ENCODE assay signal across 16 mouse cellular contexts in the genomic region with DNA sequence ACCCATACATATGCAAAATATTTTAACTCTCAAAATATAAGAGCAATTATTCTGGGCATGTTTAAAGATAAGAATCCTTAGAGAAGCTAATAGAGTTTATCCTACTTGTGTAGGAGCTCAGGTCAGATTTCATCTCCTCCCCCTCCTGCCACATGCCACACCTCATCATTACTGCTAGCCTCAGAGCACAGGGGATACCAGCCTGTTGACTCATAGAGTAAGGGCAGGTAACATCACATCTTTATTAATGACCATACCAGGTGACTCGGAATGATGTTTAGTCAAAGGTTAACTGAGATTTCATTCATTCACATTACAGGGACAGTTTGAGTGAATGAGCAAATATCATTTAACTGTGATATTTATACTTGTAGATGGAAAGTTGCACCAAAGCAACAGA.
"Had no signal": no experiment of that assay in that cellular context is flagged by ENCODE, and none has a peak within 500 bp of the region (broad histone marks: within the 10 kb centered on the region; RNA-seq: fewer than 3 reads in every experiment).

No protein-coding gene starts in this region.

- H3K4me2 ChIP-seq: neural tube, embryonic 12.5 days; neural tube, embryonic 13.5 days; neural tube, embryonic 15.5 days; stomach, embryonic 15.5 days had no signal

- H3K36me3 ChIP-seq: neural tube, embryonic 12.5 days; neural tube, embryonic 13.5 days; neural tube, embryonic 15.5 days; stomach, embryonic 15.5 days had no signal

- H3K9ac ChIP-seq: neural tube, embryonic 12.5 days; neural tube, embryonic 13.5 days; neural tube, embryonic 15.5 days; stomach, embryonic 15.5 days had no signal

- H3K27ac ChIP-seq: neural tube, embryonic 12.5 days; neural tube, embryonic 13.5 days; neural tube, embryonic 15.5 days; stomach, embryonic 15.5 days; stomach, postnatal 0 days had no signal

- H3K9me3 ChIP-seq: neural tube, embryonic 12.5 days; neural tube, embryonic 13.5 days; neural tube, embryonic 15.5 days; stomach, embryonic 15.5 days had no signal

- H3K27me3 ChIP-seq: neural tube, embryonic 12.5 days; neural tube, embryonic 13.5 days; neural tube, embryonic 15.5 days; stomach, embryonic 15.5 days had no signal

- H3K4me3 ChIP-seq: neural tube, embryonic 12.5 days; neural tube, embryonic 13.5 days; neural tube, embryonic 15.5 days; stomach, embryonic 15.5 days had no signal

- DNase-seq: retina, postnatal 1 day; right cerebral cortex, adult 18-20 months; right cerebral cortex, postnatal 14 days; right cerebral cortex, postnatal 4 days; spleen, adult 18-20 months; thymus, adult 18-20 months; thymus, adult 2 months; thymus, postnatal 14 days; thymus, postnatal 25 days; thymus, postnatal 36 days; thymus, postnatal 4 days had no signal

- H3K4me1 ChIP-seq: neural tube, embryonic 12.5 days; neural tube, embryonic 13.5 days; neural tube, embryonic 15.5 days; stomach, embryonic 15.5 days had no signal
